Mouse (Mus musculus) ZHBTc4 (cell line): ENCODE measurements around the gene Lpar3.

Experiments used
- DNase-seq: peaks from one replicate; pipeline ENCODE4 v3.0.0-alpha.2; 2011; ENCODE audit warnings: low read depth, low spot score

The Lpar3 gene

DNA sequence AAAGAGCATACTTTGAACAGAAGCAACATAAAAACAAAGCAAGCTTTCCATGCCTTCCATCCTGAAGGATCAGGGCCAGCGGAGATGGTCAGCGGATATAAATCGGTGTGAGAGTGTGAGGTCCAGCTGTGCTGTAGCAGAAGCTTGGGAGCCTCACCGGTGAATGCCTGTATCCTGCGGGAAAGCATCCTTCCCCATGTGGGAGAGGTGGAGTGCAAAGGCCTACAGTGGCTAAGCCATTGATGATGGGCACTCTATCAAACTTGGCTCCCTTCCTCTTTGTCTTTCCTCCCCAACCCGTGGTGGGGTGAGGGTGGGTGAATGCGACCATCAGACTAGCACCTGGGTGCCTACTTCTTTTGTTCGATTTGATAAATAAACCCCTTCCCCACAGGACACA lies 88.8 kb downstream of the Lpar3 start:
- no peak for DNase-seq

DNA sequence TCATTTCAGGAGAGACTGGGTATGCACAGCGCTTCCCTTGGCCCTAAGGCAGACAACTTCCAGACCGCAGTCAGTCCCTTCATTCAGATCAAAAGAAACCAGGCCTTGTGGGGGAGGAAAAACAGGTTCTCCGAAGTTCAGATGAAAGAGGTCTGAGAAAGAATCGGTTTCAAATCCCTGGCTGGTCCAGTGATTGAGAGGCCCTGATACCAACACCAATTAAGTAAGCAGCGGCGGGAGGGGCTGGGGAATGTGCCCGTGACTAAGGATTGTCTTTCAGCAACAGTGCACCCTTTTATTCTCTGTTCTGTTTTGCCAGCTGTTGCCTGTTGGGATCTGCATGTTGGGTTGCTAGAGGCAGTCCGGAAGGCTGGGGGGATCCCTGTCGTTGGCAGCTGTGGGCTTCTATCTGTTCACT lies 90.4 kb downstream of the Lpar3 start:
- DNase-seq, result no peak

DNA sequence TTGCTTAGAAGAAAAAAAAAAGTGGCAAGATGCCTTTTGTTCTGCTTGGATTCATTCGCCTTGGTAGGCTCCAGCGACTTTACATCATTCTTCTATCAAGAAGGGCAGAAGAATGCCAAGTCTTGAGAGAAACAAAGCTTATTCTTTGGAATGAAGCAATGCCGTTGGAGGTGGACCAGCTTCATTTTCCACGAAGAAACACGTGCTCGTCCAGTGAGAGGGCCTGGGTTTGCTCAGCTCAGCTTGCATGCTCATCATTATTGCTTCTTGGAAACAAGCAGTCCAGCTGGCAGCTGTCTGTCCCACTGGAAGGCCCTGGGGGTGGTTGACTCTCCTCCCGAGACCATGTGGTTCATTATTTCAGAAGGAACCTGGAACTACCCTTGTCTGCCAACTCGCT lies 94.7 kb downstream of the Lpar3 start:
- DNase-seq, result no peak

DNA sequence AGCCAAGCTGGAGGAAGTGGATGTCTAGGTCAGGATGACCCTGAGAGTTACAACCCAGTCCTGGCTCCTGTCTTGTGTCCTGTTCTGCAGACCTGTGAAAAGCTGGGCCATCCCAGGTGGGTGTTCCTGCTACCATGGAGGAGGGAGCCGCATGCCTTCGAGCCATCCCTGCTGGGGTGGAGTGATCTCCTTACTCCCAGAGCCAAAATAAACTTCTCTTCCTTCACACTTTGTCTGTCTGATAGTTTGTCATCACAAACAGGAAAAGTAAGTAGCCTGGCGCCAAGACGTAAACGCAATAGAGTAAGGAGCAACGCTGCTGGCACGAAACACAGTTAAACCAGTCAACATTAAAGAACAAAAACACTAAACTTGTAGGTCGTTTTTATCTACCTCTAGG lies 95.5 kb downstream of the Lpar3 start:
- DNase-seq, result no peak

DNA sequence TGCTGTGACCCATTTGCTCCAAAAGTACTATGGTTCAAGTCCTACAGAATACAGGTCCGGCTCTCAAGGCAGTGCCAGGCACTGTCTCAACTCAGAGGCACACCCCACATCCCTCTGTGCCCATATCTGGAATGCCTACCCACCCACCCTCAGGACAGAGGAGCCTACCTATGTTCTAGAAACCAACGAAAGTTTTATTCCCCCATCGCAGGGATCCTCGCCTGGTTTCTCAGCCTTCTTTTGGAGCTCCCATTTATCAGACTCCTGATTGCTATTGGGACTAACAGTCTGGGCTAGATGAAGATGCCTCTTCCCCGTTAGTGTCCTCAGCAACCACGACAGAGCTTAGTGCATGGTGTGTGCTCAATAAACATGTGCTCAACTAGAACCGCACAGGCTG lies 96.6 kb downstream of the Lpar3 start:
- DNase-seq, result no peak

DNA sequence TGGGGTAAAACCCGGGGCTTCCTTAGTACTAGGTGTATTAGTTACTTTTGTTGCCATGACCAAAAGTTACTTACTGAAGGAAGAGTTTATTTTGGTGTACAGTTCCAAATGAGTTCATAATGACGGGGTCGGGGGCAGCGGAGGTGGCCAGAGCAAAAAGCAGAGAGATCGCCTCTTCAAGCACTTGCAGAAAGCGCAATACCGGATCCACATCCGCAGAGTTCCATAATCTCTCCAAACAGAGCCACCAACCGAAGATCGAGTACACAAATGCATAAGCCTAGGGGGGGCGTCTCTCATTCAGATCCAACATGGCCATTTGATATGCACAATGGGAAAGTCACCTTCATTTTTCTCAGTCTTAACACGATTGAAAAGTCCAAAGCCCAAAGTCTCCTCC lies 97.1 kb downstream of the Lpar3 start:
- DNase-seq, result no peak

DNA sequence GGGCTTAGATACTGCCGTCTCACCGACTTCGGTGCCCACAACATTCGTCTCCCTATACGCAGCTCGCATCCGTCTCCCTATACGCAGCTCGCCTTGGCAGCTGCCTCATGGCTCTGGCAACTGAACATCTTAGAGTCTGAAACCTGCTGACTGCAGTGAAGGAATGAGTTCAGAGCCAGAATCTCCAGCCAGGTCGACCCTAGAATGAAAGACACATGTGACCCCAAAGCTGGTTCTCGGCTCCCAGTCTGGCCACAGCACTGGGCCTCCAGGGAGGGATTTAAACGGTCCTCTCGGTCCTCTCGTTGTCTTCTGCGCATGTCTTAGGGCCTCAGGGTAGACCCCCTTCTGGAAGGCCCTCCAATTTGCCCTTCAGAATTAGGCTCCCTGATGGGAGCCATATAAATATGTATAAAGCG lies 97.8 kb downstream of the Lpar3 start:
- no peak for DNase-seq

DNA sequence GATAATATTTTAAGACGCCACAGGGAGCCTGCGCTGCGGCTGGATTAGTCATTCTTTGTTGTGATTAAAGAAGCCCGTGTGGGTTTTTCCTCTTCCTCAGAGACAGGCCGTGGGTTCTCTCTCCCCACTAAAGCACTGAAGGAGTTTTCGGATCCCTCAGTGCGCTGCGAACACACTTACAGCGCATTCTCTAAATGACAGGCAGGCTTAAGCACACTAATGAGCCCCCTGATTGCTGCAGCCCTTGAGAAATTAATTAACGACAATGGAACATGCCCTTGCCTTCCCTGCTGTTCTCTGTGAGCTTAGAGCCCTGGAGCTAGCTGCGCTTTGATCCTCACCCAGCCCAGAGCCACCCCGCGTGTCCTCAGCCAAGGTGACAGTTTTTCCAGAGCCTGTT lies 98.2 kb downstream of the Lpar3 start:
- DNase-seq, result no peak

DNA sequence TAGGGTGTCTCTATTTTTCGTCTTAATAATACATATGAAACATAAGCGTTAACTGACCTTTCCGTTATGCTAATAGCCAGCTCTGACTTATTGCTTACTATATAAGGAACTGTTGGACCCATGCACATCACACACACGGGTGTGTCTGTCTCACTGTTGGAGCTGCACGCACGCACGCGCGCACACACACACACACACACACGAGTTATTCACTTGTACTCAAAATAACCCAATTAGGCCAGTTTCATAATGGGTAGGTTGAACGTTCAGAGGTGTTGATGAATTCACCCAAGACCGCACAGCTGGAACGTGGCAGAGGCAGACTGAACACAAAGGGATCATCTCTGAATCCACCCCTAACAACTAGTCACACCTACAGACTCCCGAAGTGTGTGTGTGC lies 98.7 kb downstream of the Lpar3 start:
- DNase-seq, result no peak

DNA sequence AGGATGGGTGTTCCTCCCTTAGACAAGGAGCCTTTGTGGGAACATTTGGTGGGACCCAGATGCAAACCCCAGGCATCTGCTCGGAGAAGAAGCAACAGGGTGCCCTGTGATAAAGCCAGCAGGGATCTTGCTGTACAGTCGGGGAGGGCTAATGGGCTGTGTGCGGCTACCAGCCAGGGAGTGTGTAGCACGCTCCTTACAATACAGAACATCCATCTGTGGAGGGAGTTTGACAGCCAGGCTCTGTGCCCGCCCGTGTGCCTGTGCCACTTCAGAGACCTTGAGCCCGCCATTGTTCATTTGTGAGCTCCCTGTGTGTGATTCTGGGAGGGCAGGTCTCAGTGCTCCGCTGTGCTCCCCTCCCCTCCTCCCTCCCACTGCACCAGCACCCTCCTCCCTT lies 104.2 kb downstream of the Lpar3 start:
- no peak for DNase-seq

DNA sequence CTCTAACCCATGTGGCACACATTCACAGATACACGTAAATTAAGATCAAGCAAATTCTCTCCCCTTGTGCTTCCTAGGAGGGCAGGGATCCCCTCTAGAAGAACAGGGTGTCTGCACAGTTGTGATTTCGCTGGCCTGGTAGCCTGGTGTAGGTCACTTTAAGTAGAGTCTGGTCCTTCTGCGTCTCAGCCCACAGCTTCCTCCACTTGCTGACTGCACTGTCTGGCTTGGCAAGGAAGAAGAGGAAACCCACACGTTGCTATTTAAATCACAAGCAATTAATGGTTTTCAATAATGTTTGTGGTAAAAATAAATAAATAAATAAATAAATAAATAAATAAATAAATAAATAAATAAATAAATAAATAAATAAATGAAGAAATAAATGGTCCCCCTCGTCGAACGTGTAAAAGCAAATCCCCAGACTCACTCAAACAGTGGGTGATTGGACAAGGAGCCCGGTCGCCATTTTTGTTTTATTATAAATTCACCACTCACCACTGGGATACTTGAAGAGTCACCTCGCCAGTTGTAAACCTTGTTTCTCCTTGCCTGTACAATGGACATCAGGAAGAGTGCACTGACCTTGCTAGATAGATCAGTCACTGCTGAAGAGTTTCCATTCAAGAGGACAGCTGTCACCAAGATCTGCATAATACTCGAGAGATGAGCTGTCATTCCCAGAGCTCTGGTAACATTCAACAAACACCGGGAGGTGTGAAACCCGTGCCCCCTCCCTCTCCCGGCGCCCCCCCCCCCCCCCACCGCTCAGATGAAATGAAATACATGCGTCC lies 106.2 kb downstream of the Lpar3 start:
- no peak for DNase-seq

DNA sequence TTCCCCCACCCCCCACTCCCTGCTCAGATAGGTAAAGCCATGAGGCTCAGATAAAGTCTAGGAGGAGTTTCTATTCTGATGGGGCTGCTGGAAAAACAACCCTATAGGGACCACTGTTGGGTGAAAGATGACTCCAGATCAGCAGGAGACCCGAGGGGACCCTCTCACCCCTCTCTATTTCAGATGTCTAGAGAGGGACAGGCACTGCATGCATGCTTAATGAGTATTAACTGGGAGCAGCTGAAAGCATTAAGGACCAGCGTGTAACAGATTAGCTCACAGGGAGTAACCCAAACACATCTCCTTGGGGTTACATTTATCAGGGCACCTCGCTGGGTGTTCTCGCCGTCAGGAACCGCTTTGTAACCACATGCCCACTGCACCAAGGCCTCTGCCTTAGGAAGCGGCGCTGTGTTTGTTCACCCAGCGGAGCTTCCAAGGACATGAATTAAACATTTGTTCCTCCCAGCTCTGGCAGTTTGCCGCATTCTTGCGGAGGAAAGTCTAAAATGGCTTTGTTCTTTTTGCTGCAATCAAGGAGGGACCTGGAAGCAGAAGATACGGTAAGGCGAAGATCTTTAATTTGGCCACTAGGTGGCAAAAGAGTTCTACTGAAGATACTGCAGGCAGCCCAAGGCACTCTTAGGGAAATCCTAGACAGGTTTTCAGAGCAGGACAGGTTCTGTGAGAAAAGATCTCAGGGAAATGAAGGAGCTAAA lies 106.9 kb downstream of the Lpar3 start:
- DNase-seq, result peak; percentile 90

DNA sequence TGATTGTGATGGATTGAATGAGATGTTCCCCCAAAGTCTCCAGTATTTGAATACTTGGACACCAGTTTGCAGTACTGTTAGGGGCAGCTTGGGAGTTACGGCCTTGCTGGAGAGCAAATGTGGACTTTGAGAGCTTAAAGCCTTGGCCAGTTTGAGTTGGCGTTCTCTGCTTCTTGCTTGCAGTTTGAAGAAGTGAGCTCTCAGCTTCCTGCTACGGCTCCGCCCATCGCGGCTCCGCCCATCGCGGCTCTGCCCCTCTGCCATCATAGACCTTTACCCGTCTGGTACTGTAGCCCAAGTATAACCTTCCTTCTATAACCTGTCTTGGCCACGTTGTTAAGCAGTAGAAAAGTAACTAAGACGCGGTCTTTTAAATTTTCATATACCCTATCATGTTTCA lies 108.0 kb downstream of the Lpar3 start:
- DNase-seq, result peak; percentile 42

DNA sequence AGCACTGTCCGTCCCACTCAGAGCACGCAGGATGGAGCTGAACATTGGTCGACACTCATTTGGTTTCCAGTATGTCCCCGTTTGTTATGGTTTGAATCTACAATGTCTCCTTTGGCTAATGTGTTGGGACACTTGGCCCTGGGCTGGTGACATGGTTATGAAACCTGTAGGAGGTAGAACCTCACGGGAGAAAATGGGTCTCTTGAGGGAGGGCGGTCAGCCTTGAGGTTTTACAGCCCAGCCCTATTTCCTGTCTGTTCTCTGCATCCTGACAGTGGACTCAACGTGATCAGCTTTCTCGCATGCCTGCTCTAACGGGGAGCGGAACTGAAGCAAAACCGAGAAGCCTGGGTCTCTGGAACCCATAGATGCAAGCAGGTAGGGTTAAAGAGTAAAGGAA lies 111.1 kb downstream of the Lpar3 start:
- DNase-seq, result no peak

DNA sequence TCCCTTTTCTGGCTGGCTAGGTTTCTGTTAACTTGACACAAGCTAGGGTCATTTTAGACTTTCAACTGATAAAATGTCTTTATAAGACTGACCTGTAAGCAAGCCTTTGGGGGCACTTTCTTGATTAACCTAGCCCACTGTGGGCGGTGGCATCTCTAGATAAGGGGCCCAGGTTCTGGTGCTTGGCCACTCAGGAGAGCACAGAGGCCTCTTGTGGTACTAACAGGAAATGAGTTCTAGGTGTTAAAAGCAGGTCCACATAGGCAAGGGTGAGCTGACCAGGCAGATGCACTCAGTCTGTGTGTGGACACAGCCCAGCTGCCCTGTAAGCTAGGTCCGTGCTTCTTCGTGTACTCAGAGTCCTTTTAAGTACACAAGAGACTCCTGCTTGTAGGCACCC lies 112.5 kb downstream of the Lpar3 start:
- DNase-seq, result no peak

DNA sequence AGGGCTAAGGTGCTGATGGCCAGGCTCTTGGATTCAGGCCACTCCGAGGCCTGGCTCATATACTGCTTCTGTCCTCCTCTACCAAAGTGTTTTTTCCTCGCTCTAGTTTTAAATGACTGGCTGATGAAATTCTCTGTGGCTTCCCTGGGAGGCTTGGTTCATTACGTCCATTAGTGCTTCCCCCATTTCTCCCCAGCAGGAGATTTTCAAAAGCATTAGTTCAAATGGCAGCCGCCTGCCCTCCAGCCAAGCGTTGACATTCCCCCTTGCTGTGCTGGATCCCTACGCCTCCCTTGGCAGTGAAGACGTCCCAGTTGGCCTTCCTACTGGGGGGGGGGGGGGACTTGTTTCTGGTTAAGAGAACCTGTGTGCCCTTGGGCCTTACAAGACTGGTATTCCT lies 113.3 kb downstream of the Lpar3 start:
- no peak for DNase-seq
